Mouse (Mus musculus) lung, embryonic 14.5 days (tissue): ENCODE results near the gene Ociad2. TPM values are rescaled to one million over a fixed set of nuclear protein-coding genes. Genes with fewer than 3 reads are reported as not detected.

Experiments
- ATAC-seq: fragments of 200-750 bp; cut with Nextera tagmentation; 2 replicates; pipeline ENCODE4 v1.8.0; 2017; ENCODE audit warnings: mild to moderate bottlenecking, moderate TSS enrichment, moderate library complexity; ENCODE audit not compliant: insufficient read depth
- DNase-seq: peaks from one replicate; pipeline ENCODE4 v3.0.0-alpha.2; 2015
- H3K27ac ChIP-seq: fragments of 300-500 bp; sonication (generic); 2 replicates; pipeline ENCODE4 v1.5.1; 2014; ENCODE audit warnings: low read depth, mild to moderate bottlenecking, moderate library complexity
- H3K27me3 ChIP-seq: fragments of 300-500 bp; sonication (generic); 2 replicates; pipeline ENCODE4 v1.6.1; 2014; ENCODE audit warnings: low read length, control low read depth; ENCODE audit not compliant: insufficient read depth
- H3K36me3 ChIP-seq: fragments of 300-500 bp; sonication (generic); 2 replicates; pipeline ENCODE4 v1.6.1; 2014; ENCODE audit warnings: control low read depth; ENCODE audit not compliant: insufficient read depth
- H3K4me1 ChIP-seq: fragments of 300-500 bp; sonication (generic); 2 replicates; pipeline ENCODE4 v1.6.1; 2014; ENCODE audit warnings: antibody characterized with exemption, control low read depth; ENCODE audit not compliant: insufficient read depth
- H3K4me2 ChIP-seq: fragments of 300-500 bp; sonication (generic); 2 replicates; pipeline ENCODE4 v1.6.1; 2014; ENCODE audit warnings: mild to moderate bottlenecking
- H3K4me3 ChIP-seq: fragments of 300-500 bp; sonication (generic); 2 replicates; pipeline ENCODE4 v1.5.1; 2014; ENCODE audit warnings: low read depth, low read length
- H3K9ac ChIP-seq: fragments of 300-500 bp; sonication (generic); 2 replicates; pipeline ENCODE4 v1.6.1; 2014
- H3K9me3 ChIP-seq: fragments of 300-500 bp; sonication (generic); 2 replicates; pipeline ENCODE4 v1.6.1; 2016; ENCODE audit warnings: low read depth, low read length, control low read depth
- CTCF ChIP-seq: IDR thresholded peaks from 2 replicates; pipeline ENCODE4 v1.5.1; 2016; ENCODE audit warnings: antibody characterized with exemption, low read depth
- WGBS: fragments of 180-500 bp; shearing (Covaris S2); extraction: QIAGEN DNeasy Blood & Tissue Kit; methylation state at CpG from one replicate; pipeline ENCODE4 v1.1.7; 2014; 5-methylcytosine and 5-hydroxymethylcytosine counted together
- polyA plus RNA-seq: library from polyadenylated mRNA; unstranded; fragments of >200 nt; fragmentation: Nextera tagmentation; extraction: Ambion mirVana; gene quantifications from 2 replicates; pipeline ENCODE4 v1.2.1, GENCODE M21; 2014

Gene Ociad2
- polyA plus RNA-seq, 1 experiment from 2014 or later: 29.3 TPM

DNA sequence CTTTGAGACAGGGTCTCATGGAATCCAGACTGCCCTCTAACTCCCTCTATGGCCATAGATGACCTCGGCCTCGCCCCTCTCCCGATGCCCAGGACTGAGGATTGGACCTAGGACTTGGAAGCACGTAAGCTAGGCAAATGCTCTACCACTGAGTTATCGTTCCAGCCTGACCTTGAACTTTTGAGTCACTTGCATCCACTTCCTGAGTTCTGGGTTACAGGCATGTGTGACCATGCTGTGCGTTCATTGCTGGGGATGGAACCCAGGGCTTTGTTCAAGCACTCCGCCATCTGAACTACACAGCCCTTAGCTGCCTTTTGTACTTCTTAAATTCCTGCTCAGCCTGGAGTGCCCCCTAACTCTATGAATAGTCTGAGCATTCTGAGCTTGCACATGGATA, 35.7 kb upstream of the Ociad2 start:
- H3K4me1 ChIP-seq: no peaks in the 10 kb centered on the region
- no peak overlapping the region for H3K9ac ChIP-seq
- WGBS: 86% methylated on average over 7 of the region's 7 CpGs
- no peak for DNase-seq
- H3K4me3 ChIP-seq: no peak overlapping the region
- no peaks in the 10 kb centered on the region for H3K27me3 ChIP-seq
- no peaks in the 10 kb centered on the region for H3K36me3 ChIP-seq
- no peak overlapping the region for H3K4me2 ChIP-seq
- ATAC-seq: no peak
- no peak for TF ChIP-seq CTCF
- no peaks in the 10 kb centered on the region for H3K9me3 ChIP-seq
- no peak overlapping the region for H3K27ac ChIP-seq

GRCm38 (mm10) chr5:73376041-73376440, 35.2 kb upstream of the Ociad2 start:
- Histone ChIP-seq H3K4me1 (no peaks in the 10 kb centered on the region), H3K9me3 (no peaks in the 10 kb centered on the region), H3K27ac (no peak overlapping the region), H3K4me3 (no peak overlapping the region), H3K36me3 (no peaks in the 10 kb centered on the region), H3K4me2 (no peak overlapping the region), H3K9ac (no peak overlapping the region), H3K27me3 (no peaks in the 10 kb centered on the region)
- no peak for DNase-seq
- TF ChIP-seq CTCF: no peak
- ATAC-seq: no peak
- 63% methylated on average over 9 of the region's 9 CpGs for WGBS

- Histone ChIP-seq H3K9me3 (no peaks in the 10 kb centered on the region), H3K27me3 (no peaks in the 10 kb centered on the region), H3K4me2 (no peak overlapping the region), H3K9ac (no peak overlapping the region), H3K27ac (no peak overlapping the region), H3K4me1 (no peaks in the 10 kb centered on the region), H3K36me3 (no peaks in the 10 kb centered on the region), H3K4me3 (no peak overlapping the region)
- WGBS: 51% methylated on average over 3 of the region's 3 CpGs
- no peak for TF ChIP-seq CTCF
- DNase-seq: no peak
- no peak for ATAC-seq
These were observed 32.4 kb upstream of the Ociad2 start for GRCm38 (mm10) chr5:73373184-73373583.

- no peak for ATAC-seq
- Histone ChIP-seq H3K9me3 (no peaks in the 10 kb centered on the region), H3K4me2 (no peak overlapping the region), H3K27ac (no peak overlapping the region), H3K4me1 (no peaks in the 10 kb centered on the region), H3K9ac (no peak overlapping the region), H3K4me3 (no peak overlapping the region), H3K36me3 (no peaks in the 10 kb centered on the region), H3K27me3 (no peaks in the 10 kb centered on the region)
- DNase-seq: no peak
- 68% methylated on average over 5 of the region's 5 CpGs for WGBS
- no peak for TF ChIP-seq CTCF
These were observed 31.8 kb upstream of the Ociad2 start for GRCm38 (mm10) chr5:73372601-73373000.

DNA sequence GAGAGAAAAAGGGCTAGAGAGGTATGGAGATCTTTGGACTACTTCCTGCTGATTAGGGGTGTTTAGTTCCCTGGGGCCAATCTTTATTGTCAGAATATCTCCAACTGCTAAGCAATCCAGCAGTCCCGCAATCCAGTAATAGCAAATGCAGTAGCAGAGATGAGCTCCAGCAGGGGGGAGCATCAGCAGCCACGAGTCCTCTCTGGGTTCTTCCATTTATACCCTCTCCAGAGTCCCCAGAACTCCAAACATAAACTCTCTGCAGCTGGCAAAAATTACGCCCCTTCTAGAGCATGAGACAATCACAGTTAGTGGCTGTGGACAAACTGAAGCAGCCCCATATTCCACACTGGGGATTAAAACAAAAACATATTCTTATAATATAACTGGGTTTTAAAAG, 28.9 kb upstream of the Ociad2 start:
- no peak for DNase-seq
- Histone ChIP-seq H3K36me3 (no peaks in the 10 kb centered on the region), H3K4me3 (no peak overlapping the region), H3K27me3 (no peaks in the 10 kb centered on the region), H3K9me3 (no peaks in the 10 kb centered on the region), H3K27ac (no peak overlapping the region), H3K4me2 (no peak overlapping the region), H3K4me1 (no peaks in the 10 kb centered on the region), H3K9ac (no peak overlapping the region)
- 53% methylated on average over 3 of the region's 3 CpGs for WGBS
- no peak for ATAC-seq
- no peak for TF ChIP-seq CTCF

GRCm38 (mm10) chr5:73368845-73369447, 28.1 kb upstream of the Ociad2 start:
- no peak overlapping the region for H3K9ac ChIP-seq
- H3K4me3 ChIP-seq: no peak overlapping the region
- ATAC-seq (no peak), DNase-seq (no peak)
- 79% methylated on average over 10 of the region's 10 CpGs for WGBS
- H3K36me3 ChIP-seq: no peaks in the 10 kb centered on the region
- no peaks in the 10 kb centered on the region for H3K9me3 ChIP-seq
- no peak overlapping the region for H3K4me2 ChIP-seq
- no peaks in the 10 kb centered on the region for H3K4me1 ChIP-seq
- no peak for TF ChIP-seq CTCF
- no peak overlapping the region for H3K27ac ChIP-seq
- no peaks in the 10 kb centered on the region for H3K27me3 ChIP-seq

GRCm38 (mm10) chr5:73367906-73368305, 27.1 kb upstream of the Ociad2 start:
- no peaks in the 10 kb centered on the region for H3K27me3 ChIP-seq
- no peak overlapping the region for H3K4me2 ChIP-seq
- no peak for TF ChIP-seq CTCF
- no peak overlapping the region for H3K9ac ChIP-seq
- H3K36me3 ChIP-seq: no peaks in the 10 kb centered on the region
- DNase-seq (no peak), ATAC-seq (no peak)
- WGBS: 58% methylated on average over 4 of the region's 4 CpGs
- H3K4me3 ChIP-seq: no peak overlapping the region
- no peak overlapping the region for H3K27ac ChIP-seq
- no peaks in the 10 kb centered on the region for H3K4me1 ChIP-seq
- no peaks in the 10 kb centered on the region for H3K9me3 ChIP-seq
